Mouse (Mus musculus): Measurements from ENCODE around the gene Dnase1l2. TPM values are rescaled to one million over a fixed set of nuclear protein-coding genes. Genes with fewer than 3 reads are reported as not detected.

The Dnase1l2 gene
- total RNA-seq (2021): 1 to 10 TPM; 5.2 to 8.1 TPM
- long read RNA-seq, experiment 1, partial matches to known transcripts: 2 of 3 reads
- long read RNA-seq, experiment 1, other reads (novel, unspliced or antisense): 1 of 3 reads
- long read RNA-seq, experiment 2, partial matches to known transcripts: 0 of 1 reads
- long read RNA-seq, experiment 2, other reads (novel, unspliced or antisense): 0 of 1 reads

GRCm38 (mm10) chr17:24442632-24443155 lies at the start of gene Dnase1l2:
Gene Dnase1l2 (minus strand): TSS chr17:24443105.
- DNase-seq (ENCODE audit: low spot score in 2 of 2): no peak

- DNase-seq (ENCODE audit: low spot score in 2 of 2): no peak
Observed at GRCm38 (mm10) chr17:24490399-24490798, 47.5 kb upstream of the Dnase1l2 start.

DNA sequence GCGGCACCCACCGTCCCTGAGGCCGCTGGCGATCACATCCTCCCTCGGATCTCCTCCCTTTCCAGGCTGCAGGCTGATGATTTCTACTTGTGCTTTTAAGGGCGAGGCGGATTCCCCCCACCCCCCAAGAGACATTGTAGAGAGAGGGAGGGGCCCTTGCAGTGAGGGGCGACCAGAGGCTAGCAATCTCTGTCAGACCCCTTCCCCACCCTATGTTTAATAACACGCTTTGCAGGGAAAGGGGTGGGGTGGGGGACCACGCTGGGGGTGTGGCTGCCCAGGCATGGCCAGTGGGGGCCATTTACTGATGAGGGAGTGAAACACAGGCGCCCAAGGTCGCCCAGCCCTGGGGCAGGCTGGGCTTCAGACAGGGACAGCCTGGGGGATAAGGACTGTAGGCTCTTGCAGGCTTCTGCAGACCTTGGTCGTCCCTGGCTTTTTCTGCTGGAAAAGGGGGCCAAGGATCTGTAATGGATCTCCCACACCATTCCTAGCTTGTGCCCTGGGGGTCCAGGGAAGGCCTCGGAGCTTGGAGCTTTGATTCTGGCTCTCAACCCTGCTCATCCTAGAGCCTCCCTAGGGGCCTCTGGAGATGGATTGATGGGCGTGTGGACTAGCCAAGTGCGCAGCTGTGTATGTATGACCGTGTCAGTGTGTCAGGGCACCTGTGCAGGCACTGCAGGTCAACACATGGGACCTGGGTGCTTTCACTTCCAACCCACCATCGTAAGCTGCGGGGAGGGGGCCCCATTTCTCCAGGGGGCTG lies 46.5 kb upstream of the Dnase1l2 start:
- no peak for DNase-seq (ENCODE audit: low spot score in 2 of 2)

- DNase-seq (ENCODE audit: low spot score in 2 of 2): no peak
Observed at GRCm38 (mm10) chr17:24488662-24489264, 45.9 kb upstream of the Dnase1l2 start.

DNA sequence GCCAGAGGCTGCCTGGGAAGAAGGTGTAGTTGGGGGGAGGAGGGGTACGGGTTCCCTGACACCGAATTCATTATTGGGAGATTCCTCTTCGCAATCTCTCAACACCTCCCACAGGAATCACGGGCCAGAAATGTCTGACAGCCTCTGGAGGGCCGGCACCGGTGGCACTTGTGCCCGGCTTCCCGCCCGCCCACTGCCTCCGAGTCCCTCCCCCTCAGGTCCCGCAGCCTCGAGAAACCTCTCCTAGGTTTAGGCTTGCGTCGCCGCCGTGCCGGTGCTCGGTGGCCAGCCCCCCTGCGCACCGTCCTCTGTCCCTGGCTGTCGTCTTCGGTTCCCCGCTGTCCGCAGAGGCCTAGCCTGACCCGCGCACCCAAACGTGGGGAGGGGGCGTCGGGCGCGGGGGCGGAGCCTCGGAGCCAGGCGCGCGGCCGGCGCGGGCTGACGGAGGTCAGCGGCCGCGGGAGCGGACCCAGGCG lies 45.3 kb upstream of the Dnase1l2 start, which contains the start of gene Caskin1:
TSS of gene Caskin1 (plus strand) at position 416 of the 476 bp plus-strand sequence.
- no peak for DNase-seq (ENCODE audit: low spot score in 2 of 2)

DNA sequence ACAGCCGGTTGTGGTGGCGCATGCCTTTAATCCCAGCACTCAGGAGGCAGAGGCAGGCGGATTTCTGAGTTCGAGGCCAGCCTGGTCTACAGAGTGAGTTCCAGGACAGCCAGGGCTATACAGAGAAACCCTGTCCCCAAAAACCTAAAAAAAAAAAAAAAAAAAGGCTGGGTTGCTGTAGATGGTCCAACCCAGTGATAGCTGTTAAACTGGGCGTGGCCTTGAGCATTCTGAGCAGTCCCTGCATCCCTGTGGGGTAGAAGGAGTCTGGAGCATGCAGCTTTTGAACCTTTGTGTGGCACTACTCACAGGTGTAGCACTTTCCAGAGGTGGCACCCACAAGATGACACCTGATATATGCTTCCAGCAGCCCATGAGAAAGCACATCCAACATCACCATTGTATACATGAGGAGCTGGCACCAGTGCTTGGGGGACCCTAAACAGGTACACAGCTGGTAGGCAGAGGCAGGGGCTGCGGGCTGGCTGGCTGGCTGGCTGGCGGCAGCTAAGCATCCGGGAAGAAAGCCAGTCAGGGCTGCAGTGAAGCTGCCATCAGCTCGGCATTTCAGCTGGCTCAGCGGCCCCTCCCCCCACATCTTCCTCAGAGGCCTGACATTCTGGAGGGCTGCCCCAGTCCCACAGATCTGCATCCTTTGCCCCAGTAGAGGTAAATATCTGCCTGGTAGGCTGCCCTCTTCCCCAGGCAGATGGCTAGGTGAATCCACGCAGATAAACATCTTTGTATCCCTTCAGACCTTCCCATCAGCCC lies 42.4 kb upstream of the Dnase1l2 start:
- peak in 1 of 2 experiments; percentile 66 for DNase-seq (ENCODE audit: low spot score in 2 of 2)

DNA sequence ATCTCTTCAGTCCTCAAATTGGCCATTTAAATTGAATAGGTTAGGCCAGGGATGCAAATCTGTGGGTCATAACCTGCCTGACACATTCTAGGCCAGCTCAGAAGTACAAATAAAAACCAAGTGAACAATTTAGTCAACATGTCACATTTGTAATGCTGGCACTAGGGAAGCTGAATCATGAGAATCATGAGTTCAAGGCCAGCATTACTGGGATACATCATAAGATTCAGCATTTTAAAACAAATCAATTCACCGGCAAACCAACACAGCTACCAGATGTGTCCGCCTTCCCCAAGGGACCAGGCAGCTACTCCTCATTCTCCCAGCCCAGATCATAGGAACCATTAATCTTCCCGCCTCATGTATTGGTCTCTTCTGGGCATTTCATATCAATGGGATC lies 40.6 kb upstream of the Dnase1l2 start:
- no peak for DNase-seq (ENCODE audit: low spot score in 2 of 2)

GRCm38 (mm10) chr17:24481027-24481815 lies 38.3 kb upstream of the Dnase1l2 start:
- DNase-seq (ENCODE audit: low spot score in 2 of 2): no peak

DNA sequence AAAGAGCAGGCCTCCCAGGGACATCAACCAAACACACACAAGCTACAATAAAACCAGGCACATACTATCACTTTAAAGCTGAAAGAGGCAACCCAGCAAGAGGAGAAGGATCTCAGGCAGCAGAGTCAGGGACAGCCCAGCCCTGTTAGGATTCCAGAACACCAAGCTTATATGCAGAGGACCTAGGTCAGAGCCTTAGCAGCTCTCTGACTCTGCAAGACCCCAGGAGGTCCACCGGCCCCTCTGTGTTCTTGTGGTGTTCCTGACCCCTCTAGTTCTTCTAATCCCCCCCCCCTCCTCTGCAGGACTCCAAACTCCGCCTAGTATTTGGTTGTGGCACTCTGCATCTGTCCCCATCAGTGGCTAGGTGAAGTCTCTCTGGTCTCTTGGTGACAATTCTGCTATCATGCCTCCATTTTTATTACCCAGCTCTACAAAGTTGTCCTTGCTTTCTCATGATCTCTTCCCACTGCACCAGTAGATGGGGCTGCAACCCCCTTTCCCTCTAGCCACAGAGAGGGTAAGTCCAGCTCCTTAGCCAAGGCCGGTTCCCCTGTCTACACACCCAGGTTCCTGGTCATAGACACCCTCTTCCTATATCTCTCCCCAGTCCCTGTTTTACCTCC lies 37.4 kb upstream of the Dnase1l2 start:
- no peak for DNase-seq (ENCODE audit: low spot score in 2 of 2)

GRCm38 (mm10) chr17:24479431-24479830 lies 36.5 kb upstream of the Dnase1l2 start:
- no peak for DNase-seq (ENCODE audit: low spot score in 2 of 2)

- DNase-seq (ENCODE audit: low spot score in 2 of 2): peak; percentile 98 to 99
Observed at GRCm38 (mm10) chr17:24478663-24479380, 35.9 kb upstream of the Dnase1l2 start, which contains the start of gene Mlst8. Gene Mlst8 (minus strand): TSS chr17:24479078.

GRCm38 (mm10) chr17:24477985-24478600 lies 35.2 kb upstream of the Dnase1l2 start:
- no peak for DNase-seq (ENCODE audit: low spot score in 2 of 2)

- DNase-seq (ENCODE audit: low spot score in 2 of 2): no peak
Observed at GRCm38 (mm10) chr17:24477053-24477984, 34.4 kb upstream of the Dnase1l2 start.

DNA sequence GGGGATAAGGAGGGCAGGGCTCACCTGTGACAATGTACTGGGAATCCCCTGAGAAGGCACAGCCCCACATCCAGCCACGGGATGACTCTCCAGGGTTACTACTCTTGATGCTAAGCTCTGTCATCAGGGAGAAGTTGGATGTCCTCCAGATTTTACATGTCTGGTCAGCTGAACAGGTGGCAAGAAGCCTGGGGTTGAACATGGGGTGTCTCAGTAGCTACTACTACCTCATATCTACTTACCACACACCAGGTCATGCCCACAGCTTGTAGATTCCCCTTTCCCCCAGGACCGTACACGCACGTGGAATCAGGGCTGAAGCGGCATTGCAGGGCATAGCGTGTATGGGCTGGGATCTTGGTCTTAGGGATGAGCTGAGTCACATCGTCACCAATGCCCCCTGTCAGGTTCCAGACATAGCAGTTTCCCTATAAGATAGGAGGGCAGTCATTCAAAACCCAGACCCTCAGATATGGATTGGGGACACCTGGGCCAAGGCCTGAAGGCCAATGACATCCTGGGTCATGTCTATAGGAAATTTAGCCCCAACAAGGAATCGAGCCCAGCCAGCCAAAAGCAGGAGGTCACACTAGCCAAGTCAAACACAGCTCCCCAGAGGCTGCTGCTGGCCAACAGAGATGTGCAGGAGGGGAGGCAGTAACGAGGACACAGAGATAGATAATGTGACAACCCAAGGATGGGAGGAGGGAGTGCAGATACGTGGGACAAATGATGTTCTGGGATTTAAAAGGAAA lies 33.3 kb upstream of the Dnase1l2 start:
- DNase-seq (ENCODE audit: low spot score in 2 of 2): no peak

DNA sequence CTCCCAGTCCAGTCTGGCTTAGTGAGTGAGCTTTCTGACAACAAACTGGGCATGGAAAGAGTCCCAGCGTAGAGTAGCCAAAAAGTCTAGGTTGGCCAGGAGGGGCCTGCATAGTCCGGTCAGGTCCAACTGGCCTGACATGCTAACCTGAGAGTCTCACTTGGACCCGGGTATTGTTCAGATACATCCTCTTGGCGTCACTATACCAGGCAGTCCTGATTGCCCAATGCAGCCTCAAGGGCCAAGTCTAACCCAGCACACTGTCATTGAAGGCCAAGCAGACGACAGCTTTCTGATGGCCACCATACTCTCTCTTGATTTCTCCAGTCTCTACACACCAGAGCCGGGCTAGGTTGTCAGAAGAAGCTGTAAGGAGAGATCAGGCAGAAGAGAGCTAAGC lies 32.7 kb upstream of the Dnase1l2 start:
- DNase-seq (ENCODE audit: low spot score in 2 of 2): no peak

DNA sequence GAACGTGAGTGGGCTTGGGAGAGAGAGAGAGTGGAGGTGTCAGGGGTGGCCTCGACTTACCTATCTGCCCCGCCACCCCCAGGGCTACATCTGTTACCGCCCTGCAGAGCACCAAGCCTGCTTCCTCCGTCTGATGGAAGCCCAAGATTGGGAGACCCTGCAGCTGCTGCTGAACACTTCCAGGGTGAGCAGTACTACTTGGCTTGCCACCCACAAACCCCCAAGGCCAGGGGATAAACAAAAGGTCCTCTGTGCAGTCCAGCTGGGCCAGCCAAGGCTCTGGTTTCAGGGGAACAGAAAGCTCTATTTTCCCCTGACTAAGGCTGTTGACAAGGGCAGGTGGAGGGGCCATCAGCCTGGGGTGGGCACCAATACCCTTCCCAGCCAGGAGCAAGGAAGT lies 31.7 kb upstream of the Dnase1l2 start:
- peak; percentile 43 to 79 for DNase-seq (ENCODE audit: low spot score in 2 of 2)

All from layer of hippocampus, postnatal 14 days (tissue).